ENCODE assay signal across 23 mouse cellular contexts in the genomic region with DNA sequence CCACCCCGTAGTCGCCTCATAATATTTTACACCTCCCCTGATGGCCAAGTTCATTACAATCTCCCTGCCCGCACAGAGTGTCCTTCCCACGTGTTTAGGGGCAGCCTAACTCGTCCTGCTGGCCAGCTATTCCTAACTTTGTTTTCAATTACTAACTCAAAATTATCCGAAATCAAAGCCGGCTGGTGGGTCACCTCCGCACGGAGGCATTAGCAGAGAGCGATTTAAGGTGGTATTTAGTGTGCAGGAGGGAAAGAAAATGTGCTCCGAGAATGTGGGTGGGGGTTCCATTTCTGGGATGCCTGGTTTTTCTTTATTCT. TPM values are rescaled to one million over a fixed set of nuclear protein-coding genes. Genes with fewer than 3 reads are reported as not detected.
DNase-seq lines count a peak whose midpoint lies in the region; ATAC-seq lines count a peak whose summit lies in the region.
"Had no signal": no experiment of that assay in that cellular context is flagged by ENCODE, and none has a peak within 500 bp of the region (broad histone marks: within the 10 kb centered on the region; RNA-seq: fewer than 3 reads in every experiment).

No protein-coding gene starts in this region.

- H3K4me2 ChIP-seq in embryonic facial prominence, embryonic 15.5 days (replicated peaks) = peak overlapping the region; percentile 35; the same call in 1 of the 2 replicates
- peak overlapping the region; percentile 45 for H3K4me2 ChIP-seq in limb, embryonic 15.5 days
- H3K4me2 ChIP-seq: heart, embryonic 13.5 days; hindbrain, embryonic 15.5 days; intestine, embryonic 15.5 days; stomach, embryonic 15.5 days had no signal

- no peak for ATAC-seq in megakaryocyte, adult 5-6 weeks (ENCODE audit: poor library complexity, severe bottlenecking)
- ATAC-seq in embryonic facial prominence, embryonic 15.5 days (ENCODE audit: insufficient number of reproducible peaks, low FRiP score, low TSS enrichment, low read depth) = no peak
- ATAC-seq in limb, embryonic 15.5 days (ENCODE audit: insufficient number of reproducible peaks, low FRiP score, low TSS enrichment, low read depth) = no peak
- ATAC-seq: forebrain, postnatal 0 days; intestine, embryonic 15.5 days had no signal

- H3K27me3 ChIP-seq in megakaryocyte, embryonic 14.5 days (replicated peaks) = peaks cover 95% of the 10 kb centered on the region
- H3K27me3 ChIP-seq in embryonic facial prominence, embryonic 15.5 days = peaks cover 76% of the 10 kb centered on the region
- peaks cover 53% of the 10 kb centered on the region for H3K27me3 ChIP-seq in limb, embryonic 15.5 days

- H3K9me3 ChIP-seq in megakaryocyte, embryonic 14.5 days = peaks cover 3% of the 10 kb centered on the region; the same call in 1 of the 2 replicates
- H3K9me3 ChIP-seq in embryonic facial prominence, embryonic 15.5 days (replicated peaks) = no peaks in the 10 kb centered on the region
- no peaks in the 10 kb centered on the region for H3K9me3 ChIP-seq in limb, embryonic 15.5 days
- H3K9me3 ChIP-seq: heart, embryonic 13.5 days; hindbrain, embryonic 15.5 days; intestine, embryonic 15.5 days; midbrain, embryonic 10.5 days; stomach, embryonic 15.5 days had no signal

- H3K9ac ChIP-seq in embryonic facial prominence, embryonic 15.5 days = no peak overlapping the region
- no peak overlapping the region for H3K9ac ChIP-seq in limb, embryonic 15.5 days
- H3K9ac ChIP-seq: forebrain, postnatal 0 days; heart, embryonic 13.5 days; hindbrain, embryonic 15.5 days; intestine, embryonic 15.5 days; stomach, embryonic 15.5 days had no signal

- no peak overlapping the region for H3K27ac ChIP-seq in embryonic facial prominence, embryonic 15.5 days (replicated peaks)
- peak overlapping the region; percentile 54 for H3K27ac ChIP-seq in limb, embryonic 15.5 days
- H3K27ac ChIP-seq: heart, embryonic 13.5 days; hindbrain, embryonic 15.5 days; intestine, embryonic 15.5 days; midbrain, embryonic 10.5 days; stomach, embryonic 15.5 days had no signal

- H3K4me1 ChIP-seq in megakaryocyte, embryonic 14.5 days = peaks cover 30% of the 10 kb centered on the region
- H3K4me1 ChIP-seq in embryonic facial prominence, embryonic 15.5 days = peaks cover 19% of the 10 kb centered on the region
- H3K4me1 ChIP-seq in limb, embryonic 15.5 days = peaks cover 44% of the 10 kb centered on the region

- 16% methylated on average over 11 of the region's 11 CpGs for WGBS in embryonic facial prominence, embryonic 15.5 days
- 13% methylated on average over 11 of the region's 11 CpGs for WGBS in limb, embryonic 15.5 days

- peak; percentile 19 for DNase-seq in embryo, embryonic 9.5 days (ENCODE audit: extremely low spot score)
- DNase-seq in right cerebral cortex, adult 18-20 months = no peak
- no peak for DNase-seq in testis, postnatal 14 days (ENCODE audit: low spot score)
- DNase-seq: B cell, adult 2 months; cerebellum, adult 8-10 months; forebrain, postnatal 0 days; heart, postnatal 36 days; kidney, adult 9 months; kidney, postnatal 25 days; lung, adult 2 months; lung, postnatal 36 days; thymus, adult 2 months had no signal

- H3K4me3 ChIP-seq in megakaryocyte, embryonic 14.5 days (replicated peaks) = peak overlapping the region; percentile 67
- 0 out of 2 replicates have a peak overlapping the region, but pooled peaks have one; percentile 20 for H3K4me3 ChIP-seq in embryonic facial prominence, embryonic 15.5 days (replicated peaks)
- H3K4me3 ChIP-seq in limb, embryonic 15.5 days = peak overlapping the region; percentile 27
- H3K4me3 ChIP-seq: hindbrain, embryonic 15.5 days; intestine, embryonic 15.5 days; midbrain, embryonic 10.5 days; stomach, embryonic 15.5 days had no signal

- no peaks in the 10 kb centered on the region for H3K36me3 ChIP-seq in megakaryocyte, embryonic 14.5 days (replicated peaks; ENCODE audit: low read length)
- no peaks in the 10 kb centered on the region for H3K36me3 ChIP-seq in embryonic facial prominence, embryonic 15.5 days
- H3K36me3 ChIP-seq in limb, embryonic 15.5 days = no peaks in the 10 kb centered on the region
- H3K36me3 ChIP-seq: heart, embryonic 13.5 days; hindbrain, embryonic 15.5 days; intestine, embryonic 15.5 days; midbrain, embryonic 10.5 days; stomach, embryonic 15.5 days had no signal

RNA-seq across cellular contexts. Expression of gene Tbx15, which starts 9.3 kb away (rescaled TPM):
- not detected in 2 replicates for polyA plus RNA-seq in megakaryocyte, embryonic 14.5 days (2012; ENCODE audit: insufficient read depth, low replicate concordance)
- total RNA-seq in megakaryocyte, adult 5-6 weeks (2015) = 0.16 TPM in 1 of 2 replicates, not detected in the other
- total RNA-seq in megakaryocyte, adult 5-6 weeks (2017) = not detected in 2 replicates
- polyA plus RNA-seq in embryonic facial prominence, embryonic 15.5 days (2015; fragmentation: Nextera tagmentation; extraction: Ambion mirVana) = 25.2 and 25.9 TPM in 2 replicates
- polyA plus RNA-seq in limb, embryonic 15.5 days (2015; fragmentation: Nextera tagmentation; extraction: Ambion mirVana) = 21.9 and 24.0 TPM in 2 replicates
- total RNA-seq: common myeloid progenitor, adult 5-6 weeks; granulocyte monocyte progenitor cell, adult 5-6 weeks had no signal

Comparison
In these comparisons a context has a peak if more than half of its experiments do, and no peak if none do; other contexts are left out.
1. RNA of gene Tbx15, which starts 9.3 kb away (polyA plus RNA-seq): 25.2 to 25.9 TPM in embryonic facial prominence, embryonic 15.5 days and 21.9 to 24.0 TPM in limb, embryonic 15.5 days; not detected in megakaryocyte, embryonic 14.5 days; every median in the first group is over 10 times any median in the second.
2. Peak in every context shown above with its lines, with median percentiles within 50 percentile points of each other: H3K4me3 ChIP-seq.